Mouse (Mus musculus) erythroblast, embryonic 14.5 days (primary cell): ENCODE results near the gene Speg. TPM values are rescaled to one million over a fixed set of nuclear protein-coding genes. Genes with fewer than 3 reads are reported as not detected.

ENCODE experiments used
- H3K27me3 ChIP-seq: 2 replicates; pipeline ENCODE4 v1.6.1; 2012; ENCODE audit warnings: inconsistent platforms; ENCODE audit not compliant: control insufficient read depth
- H3K36me3 ChIP-seq: 2 replicates; pipeline ENCODE4 v1.6.1; 2012; ENCODE audit warnings: mild to moderate bottlenecking, inconsistent platforms; ENCODE audit not compliant: control insufficient read depth
- H3K4me1 ChIP-seq: 2 replicates; pipeline ENCODE4 v1.6.1; 2012; ENCODE audit warnings: inconsistent platforms; ENCODE audit not compliant: control insufficient read depth
- H3K4me3 ChIP-seq: replicated peaks from 2 replicates; pipeline ENCODE3; 2012; ENCODE audit warnings: moderate library complexity, mild to moderate bottlenecking, inconsistent platforms
- H3K9me3 ChIP-seq: 2 replicates; pipeline ENCODE4 v1.6.1; 2012; ENCODE audit warnings: low read length, inconsistent platforms, mixed read lengths; ENCODE audit not compliant: control insufficient read depth
- GATA1 ChIP-seq: IDR thresholded peaks from 2 replicates; pipeline ENCODE4 v1.6.1; 2012; ENCODE audit warnings: low read length, inconsistent platforms, mixed read lengths
- TAL1 ChIP-seq: IDR thresholded peaks from 3 replicates; pipeline ENCODE4 v1.6.1; 2012; ENCODE audit warnings: low read length, inconsistent platforms, mixed read lengths
- polyA plus RNA-seq: library from polyadenylated mRNA; stranded (reverse); fragments of >175 nt; gene quantifications from 2 replicates; pipeline ENCODE4 v1.2.3, GENCODE M21; 2012

Gene Speg
- 0.10 and 0.18 TPM in 2 replicates for polyA plus RNA-seq

GRCm38 (mm10) chr1:75374950-75375936 is at the start of gene Speg:
Gene Speg (plus strand): TSS chr1:75375297.
- Histone ChIP-seq H3K36me3 (no peaks in the 10 kb centered on the region), H3K4me1 (no peaks in the 10 kb centered on the region), H3K9me3 (no peaks in the 10 kb centered on the region), H3K4me3 (no peak within 1 kb of the TSS), H3K27me3 (peaks cover 36% of the 10 kb centered on the region)
- TF ChIP-seq GATA1 (no peak), TAL1 (no peak)

DNA sequence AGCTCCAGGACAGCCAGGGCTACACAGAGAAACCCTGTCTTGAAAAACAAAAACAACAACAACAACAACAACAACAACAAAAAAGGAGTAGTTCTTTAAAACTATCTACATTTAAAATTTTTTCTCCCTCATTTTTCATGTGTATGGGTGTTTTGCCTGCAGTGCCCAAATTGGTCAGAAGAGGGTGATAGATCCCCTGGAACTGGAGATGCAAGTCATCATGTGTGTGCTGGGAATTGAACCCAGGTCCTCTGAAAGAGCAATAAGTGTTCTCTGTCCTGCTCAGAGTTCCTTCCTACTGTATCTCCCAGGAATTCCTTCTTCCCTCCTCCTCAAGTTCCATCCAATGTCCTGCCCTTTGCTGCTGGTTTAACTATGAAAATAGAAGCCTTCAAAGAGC is 47.6 kb upstream of the Speg start:
- Histone ChIP-seq H3K36me3 (no peaks in the 10 kb centered on the region), H3K4me1 (no peaks in the 10 kb centered on the region), H3K27me3 (no peaks in the 10 kb centered on the region), H3K9me3 (peaks cover 7% of the 10 kb centered on the region), H3K4me3 (no peak overlapping the region)
- TF ChIP-seq GATA1 (no peak), TAL1 (no peak)

- no peak for TF ChIP-seq TAL1
- no peak for TF ChIP-seq GATA1
- Histone ChIP-seq H3K9me3 (peaks cover 7% of the 10 kb centered on the region), H3K4me3 (no peak overlapping the region), H3K4me1 (peaks cover under 1% of the 10 kb centered on the region), H3K36me3 (no peaks in the 10 kb centered on the region), H3K27me3 (no peaks in the 10 kb centered on the region)
Observed at GRCm38 (mm10) chr1:75331271-75331670, 43.8 kb upstream of the Speg start.

- TF ChIP-seq TAL1 (no peak), GATA1 (no peak)
- Histone ChIP-seq H3K4me1 (peaks cover 6% of the 10 kb centered on the region), H3K9me3 (no peaks in the 10 kb centered on the region), H3K36me3 (no peaks in the 10 kb centered on the region), H3K27me3 (peaks cover 4% of the 10 kb centered on the region), H3K4me3 (no peak overlapping the region)
Observed at GRCm38 (mm10) chr1:75336461-75336860, 38.6 kb upstream of the Speg start.

DNA sequence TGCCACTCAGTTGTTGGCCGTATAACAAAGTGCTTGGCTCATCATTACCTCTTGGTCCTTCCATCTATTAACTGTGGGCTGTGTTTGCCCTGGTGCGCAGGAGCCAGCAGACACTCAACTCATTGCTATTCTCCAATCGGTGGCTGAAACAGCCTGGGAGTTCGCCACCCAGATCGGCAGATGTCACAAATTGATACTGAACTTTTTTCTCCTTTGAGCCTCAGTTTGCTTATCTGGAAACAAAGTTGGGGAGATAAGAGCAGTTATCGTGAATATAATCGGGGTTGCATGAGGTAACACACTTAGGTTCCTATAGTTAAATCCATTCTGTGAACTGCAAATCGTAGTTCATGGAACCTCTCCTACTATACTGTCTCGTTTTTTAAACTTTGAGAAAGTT is 38.0 kb upstream of the Speg start:
- Histone ChIP-seq H3K36me3 (no peaks in the 10 kb centered on the region), H3K9me3 (no peaks in the 10 kb centered on the region)
- TF ChIP-seq TAL1 (no peak), GATA1 (no peak)

GRCm38 (mm10) chr1:75338091-75338694 is 36.9 kb upstream of the Speg start:
- Histone ChIP-seq H3K4me3 (no peak overlapping the region), H3K4me1 (peaks cover 6% of the 10 kb centered on the region), H3K36me3 (no peaks in the 10 kb centered on the region), H3K27me3 (peaks cover 6% of the 10 kb centered on the region), H3K9me3 (no peaks in the 10 kb centered on the region)
- TF ChIP-seq TAL1 (no peak), GATA1 (no peak)

More for the DNA sequence above, 38.0 kb upstream of the Speg start:
- peaks cover 6% of the 10 kb centered on the region for H3K4me1 ChIP-seq
- peaks cover 6% of the 10 kb centered on the region for H3K27me3 ChIP-seq
- H3K4me3 ChIP-seq, result no peak overlapping the region

- Histone ChIP-seq H3K4me1 (peaks cover 6% of the 10 kb centered on the region), H3K27me3 (peaks cover 14% of the 10 kb centered on the region), H3K36me3 (no peaks in the 10 kb centered on the region), H3K4me3 (no peak overlapping the region), H3K9me3 (no peaks in the 10 kb centered on the region)
- no peak for TF ChIP-seq GATA1
- TF ChIP-seq TAL1, result no peak
Observed at GRCm38 (mm10) chr1:75339337-75339736, 35.8 kb upstream of the Speg start.

GRCm38 (mm10) chr1:75340519-75340918 is 34.6 kb upstream of the Speg start:
- TF ChIP-seq TAL1 (no peak), GATA1 (no peak)
- Histone ChIP-seq H3K27me3 (peaks cover 22% of the 10 kb centered on the region), H3K9me3 (no peaks in the 10 kb centered on the region), H3K4me3 (no peak overlapping the region), H3K36me3 (no peaks in the 10 kb centered on the region), H3K4me1 (peaks cover 6% of the 10 kb centered on the region)

GRCm38 (mm10) chr1:75342874-75343416 is 32.2 kb upstream of the Speg start:
- TF ChIP-seq GATA1 (no peak), TAL1 (no peak)
- no peaks in the 10 kb centered on the region for H3K9me3 ChIP-seq
- no peaks in the 10 kb centered on the region for H3K4me1 ChIP-seq
- H3K27me3 ChIP-seq, result peaks cover 25% of the 10 kb centered on the region
- H3K36me3 ChIP-seq, result no peaks in the 10 kb centered on the region
- no peak overlapping the region for H3K4me3 ChIP-seq
